Mouse (Mus musculus): Measurements from ENCODE around the gene Dnajc28.

The Dnajc28 gene

DNA sequence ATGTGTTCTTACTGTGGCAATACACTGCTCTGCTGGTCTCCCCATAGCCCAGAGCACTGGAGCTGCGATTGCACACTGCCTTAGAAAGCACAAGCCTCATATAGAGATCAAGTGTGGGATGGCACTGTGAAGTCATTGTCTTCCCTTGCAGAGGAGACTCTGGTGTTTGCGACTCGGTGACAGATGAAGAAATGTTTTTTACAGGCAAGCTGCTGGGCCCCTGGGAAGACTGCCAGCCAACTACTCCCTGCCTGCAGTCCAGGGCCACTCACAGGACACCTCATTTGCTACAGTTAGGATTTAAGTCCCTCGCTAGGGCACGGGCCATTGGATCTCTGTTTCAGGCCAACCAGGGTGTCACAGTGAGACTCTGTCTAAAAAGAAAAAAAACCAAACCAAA is 13.6 kb upstream of the Dnajc28 start:
- no peak for DNase-seq (ENCODE audit: low spot score)

DNA sequence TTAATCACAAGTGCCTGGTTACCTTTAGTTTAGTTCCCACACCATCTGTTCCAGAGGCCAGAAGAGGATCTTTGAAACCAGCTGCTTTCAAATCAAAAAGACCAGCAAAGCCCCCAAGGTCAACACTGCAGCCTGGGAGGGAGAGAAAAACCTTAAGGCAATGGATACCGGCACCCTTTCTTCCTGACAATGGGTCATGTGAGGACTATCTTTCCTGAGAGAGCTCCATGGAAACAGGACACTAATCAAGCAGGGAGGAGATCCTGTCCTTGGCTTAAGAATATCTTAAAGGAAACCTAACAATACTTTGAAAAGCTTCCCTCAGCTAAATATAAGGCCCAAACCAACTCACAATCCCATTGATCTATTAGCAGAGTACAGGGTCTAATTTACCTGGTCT is 11.8 kb upstream of the Dnajc28 start:
- DNase-seq (ENCODE audit: low spot score) = no peak

DNA sequence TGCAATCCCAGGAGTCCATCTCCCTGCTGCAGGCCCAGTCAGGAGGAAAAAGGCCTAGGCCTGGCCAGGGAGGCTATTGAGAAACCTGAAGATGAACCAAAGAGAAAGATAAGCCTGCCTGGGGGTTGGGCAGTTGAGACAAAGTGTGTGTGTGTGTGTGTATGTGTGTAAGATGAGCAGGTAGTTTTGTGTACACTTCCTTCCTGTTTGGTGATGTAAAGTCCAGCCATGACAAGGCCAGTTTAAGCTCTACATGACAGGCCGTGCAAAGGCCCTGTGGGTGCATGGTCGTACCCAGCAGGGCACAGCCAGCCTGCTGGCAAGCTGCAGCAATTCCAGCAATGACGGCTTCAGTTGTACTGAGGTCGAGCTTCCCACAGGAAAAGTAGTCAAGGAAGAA is 10.9 kb upstream of the Dnajc28 start:
- DNase-seq (ENCODE audit: low spot score) = no peak

DNA sequence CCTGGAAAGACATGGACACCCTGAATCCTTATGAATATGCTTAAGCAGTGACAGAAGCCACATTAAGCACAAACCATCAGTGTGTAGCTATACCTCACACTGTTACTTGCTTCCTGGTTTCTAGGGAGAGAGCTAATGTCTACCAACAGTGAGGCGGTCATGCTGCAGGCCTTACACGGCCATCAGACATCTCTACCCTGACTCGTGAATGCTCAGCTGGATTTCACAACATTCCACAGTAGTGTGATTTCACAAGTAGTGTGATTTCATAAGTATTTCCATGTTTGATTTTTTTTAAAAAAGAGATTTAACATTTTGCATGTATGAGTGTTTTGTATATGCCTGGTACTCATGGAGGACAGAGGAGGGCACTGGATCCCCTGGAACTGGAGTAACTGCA is 9.8 kb upstream of the Dnajc28 start:
- DNase-seq (ENCODE audit: low spot score) = no peak

DNA sequence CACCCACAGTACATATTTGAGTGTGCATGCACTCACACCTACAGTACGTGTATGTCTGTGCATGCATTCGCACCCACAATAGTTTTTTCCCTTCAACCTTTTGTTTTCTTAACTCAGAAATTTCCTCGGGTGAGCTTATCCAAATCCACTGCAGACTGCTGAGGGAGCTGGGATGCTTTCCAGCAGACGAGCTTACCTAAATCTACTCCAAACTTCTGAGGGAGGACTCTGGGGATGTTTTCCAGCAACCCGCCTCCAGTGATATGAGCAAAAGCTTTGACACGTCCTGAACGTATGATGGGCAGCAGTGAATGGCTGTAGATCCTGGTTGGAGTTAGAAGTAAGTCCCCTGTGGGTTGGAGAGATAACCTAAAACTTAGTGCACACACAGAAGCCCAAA is 9.0 kb upstream of the Dnajc28 start:
- DNase-seq (ENCODE audit: low spot score) = no peak

DNA sequence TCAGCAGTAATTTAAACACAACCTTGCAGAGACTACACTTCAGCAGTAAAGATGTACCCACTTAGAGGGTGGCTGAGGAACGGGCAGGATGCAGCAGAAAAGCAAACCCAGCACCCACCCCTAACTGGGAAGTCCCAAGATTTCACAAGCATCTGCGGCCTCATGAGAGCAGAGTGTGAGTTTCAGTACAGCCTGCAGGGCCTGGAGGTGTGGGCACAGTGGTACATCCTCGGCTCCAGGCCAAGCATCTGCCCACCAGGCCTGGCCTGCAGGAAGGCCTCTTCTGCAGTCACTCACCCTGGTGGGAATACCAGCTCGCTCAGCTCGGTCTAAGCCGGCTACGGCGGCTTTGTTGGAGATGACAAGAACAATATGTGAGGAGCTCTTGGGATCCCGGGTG is 4.2 kb upstream of the Dnajc28 start:
- no peak for DNase-seq (ENCODE audit: low spot score)

DNA sequence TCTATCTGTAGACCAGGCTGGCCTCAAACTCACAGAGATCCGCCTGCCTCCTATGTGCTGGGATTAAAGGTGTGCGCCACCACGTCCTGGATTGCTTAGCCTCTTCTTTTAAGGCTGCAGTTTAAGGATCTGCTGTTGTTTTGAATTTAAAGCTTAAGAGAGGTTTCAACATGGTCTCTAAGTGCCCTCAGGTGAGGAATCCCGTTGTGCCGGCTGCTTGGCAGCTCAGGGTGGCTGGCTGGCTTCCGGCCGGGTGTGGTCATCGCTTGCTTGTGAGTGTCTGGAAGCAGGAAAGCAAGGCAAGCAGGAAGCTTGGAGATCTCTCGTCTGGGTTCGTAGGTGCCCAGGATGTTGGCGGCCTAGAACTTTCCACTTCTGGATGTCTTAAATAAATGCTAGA is 2.2 kb upstream of the Dnajc28 start:
- DNase-seq (ENCODE audit: low spot score) = no peak

DNA sequence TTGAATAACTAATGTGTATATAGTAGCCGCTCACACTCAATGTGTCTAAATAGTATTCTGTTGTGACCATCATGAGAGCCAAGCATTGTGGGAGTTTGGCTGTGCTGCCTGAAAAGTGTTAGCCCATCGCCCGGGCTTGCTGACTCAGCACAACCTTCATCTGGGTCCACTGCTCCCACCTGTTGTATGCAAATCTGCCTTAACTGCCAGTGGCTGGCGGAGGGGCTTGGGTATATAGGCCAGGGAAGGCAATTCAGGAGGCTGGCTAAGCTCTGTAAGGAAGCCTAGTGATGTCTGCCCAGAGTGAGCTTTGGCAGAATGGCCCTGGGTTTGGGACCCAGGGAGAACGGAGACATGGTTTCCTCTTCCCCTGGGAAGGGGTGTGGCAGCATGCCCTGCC is 1.4 kb upstream of the Dnajc28 start:
- no peak for DNase-seq (ENCODE audit: low spot score)

DNA sequence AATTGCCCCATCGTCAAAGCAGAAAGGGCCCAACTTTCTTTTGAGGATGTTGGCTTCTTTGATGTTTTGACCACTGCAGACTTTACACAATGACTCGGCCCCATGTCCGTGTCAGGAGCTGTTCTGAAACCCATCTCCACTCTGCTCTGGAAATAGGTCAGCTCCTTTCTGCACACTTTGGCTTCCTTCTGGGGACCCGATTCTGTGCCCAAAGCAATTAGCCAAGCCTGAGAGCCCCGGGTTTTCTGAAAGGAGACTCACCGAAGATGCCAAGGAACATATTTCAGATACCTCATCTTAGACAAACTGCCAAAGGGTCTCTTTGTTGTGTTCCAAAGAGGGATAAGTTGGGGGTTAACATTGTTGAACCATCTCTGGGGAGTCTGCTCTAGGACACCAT is 4.3 kb downstream of the Dnajc28 start:
- DNase-seq (ENCODE audit: low spot score) = no peak

DNA sequence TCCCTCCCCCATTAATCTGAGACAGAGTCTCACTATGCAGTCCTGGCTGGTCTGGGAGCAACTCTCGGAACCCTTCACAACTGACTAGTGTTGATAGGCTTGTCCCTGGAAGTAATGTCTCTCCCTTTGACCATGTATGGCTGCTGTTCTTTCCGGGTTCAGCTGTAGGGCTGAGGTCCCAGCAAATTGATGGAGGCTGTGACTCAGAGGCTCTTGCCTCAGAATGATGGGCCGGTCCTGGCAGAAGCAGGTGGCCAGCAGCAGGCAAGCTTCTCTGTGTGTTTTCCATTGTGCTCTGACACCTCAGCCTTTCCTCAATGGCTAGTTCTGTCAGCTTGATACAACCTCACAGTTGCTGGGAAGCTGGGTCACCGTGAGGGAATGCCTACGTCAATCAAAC is 6.3 kb downstream of the Dnajc28 start:
- DNase-seq (ENCODE audit: low spot score) = no peak

DNA sequence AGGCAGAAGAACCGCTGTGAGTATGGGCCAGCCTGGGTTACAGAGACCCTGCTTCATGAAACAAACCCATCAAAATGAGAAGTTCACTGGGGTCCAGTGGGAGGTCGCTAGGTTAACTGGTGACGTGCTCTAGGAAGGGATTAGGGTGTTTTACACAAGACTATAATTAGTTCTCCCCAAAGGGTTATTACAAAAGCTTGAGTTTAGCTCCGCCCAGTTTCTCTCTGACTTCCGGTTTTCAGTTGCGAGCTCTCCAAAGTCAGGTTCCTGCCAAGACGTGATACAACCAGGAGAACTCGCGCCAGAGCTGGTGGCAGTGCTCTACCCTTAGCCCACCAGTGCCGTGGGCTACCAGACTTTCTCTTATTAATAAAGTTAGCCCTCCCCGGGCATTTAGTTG is 7.6 kb downstream of the Dnajc28 start:
- no peak for DNase-seq (ENCODE audit: low spot score)

DNA sequence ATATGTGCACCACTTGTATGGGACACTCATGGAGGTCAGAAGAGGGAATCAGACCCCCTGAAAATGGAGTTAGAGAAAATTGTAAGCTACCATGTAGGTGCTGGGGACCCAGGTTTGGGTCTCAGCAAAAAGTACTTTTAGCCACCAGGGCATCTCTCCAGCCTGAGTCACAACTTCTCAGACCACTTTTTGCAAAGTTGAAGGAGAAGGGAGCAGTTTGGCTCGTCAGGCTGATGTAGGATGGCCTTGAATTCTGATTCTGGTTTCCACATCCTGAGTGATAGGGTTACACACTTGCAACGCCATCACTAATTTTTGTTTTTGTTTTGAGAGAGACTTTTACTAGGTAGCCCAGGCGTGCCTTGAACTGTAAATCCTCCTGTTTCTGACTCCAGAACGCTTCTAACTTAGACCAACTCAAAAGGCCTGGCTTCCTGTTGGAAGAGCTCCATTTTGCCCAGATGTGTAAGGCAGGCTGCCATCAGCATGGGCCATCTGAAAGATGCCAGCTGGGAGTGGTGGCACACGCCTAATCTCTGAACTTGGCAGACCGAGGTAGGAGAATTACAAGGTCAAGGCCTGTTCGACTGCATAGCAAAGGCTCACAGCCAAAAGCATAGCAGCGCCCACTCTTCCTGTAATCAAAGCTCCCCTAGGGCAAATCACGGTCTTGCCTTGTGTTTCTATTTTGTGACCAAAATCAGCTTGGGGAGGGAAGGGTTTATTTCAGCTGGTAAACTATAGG is 9.2 kb downstream of the Dnajc28 start:
- no peak for DNase-seq (ENCODE audit: low spot score)

DNA sequence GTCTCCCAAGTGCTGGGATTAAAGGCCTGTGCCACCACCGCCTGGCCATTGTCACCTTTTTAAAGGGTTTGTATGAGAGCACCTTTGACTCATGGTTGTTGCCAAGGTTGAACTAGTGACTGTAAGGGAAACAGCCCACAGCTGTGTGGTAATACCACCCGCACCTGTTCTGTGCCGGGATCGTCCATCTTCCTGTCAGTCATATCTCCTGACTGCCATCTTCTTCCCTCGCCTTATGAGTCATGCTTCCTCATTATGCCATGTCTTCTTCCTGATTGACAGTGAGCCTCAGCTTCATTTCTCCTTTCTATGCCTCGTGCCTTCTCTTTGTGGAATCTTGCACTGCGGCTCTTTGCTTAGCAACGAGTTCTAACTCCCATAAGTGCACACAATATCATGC is 11.9 kb downstream of the Dnajc28 start:
- no peak for DNase-seq (ENCODE audit: low spot score)

DNA sequence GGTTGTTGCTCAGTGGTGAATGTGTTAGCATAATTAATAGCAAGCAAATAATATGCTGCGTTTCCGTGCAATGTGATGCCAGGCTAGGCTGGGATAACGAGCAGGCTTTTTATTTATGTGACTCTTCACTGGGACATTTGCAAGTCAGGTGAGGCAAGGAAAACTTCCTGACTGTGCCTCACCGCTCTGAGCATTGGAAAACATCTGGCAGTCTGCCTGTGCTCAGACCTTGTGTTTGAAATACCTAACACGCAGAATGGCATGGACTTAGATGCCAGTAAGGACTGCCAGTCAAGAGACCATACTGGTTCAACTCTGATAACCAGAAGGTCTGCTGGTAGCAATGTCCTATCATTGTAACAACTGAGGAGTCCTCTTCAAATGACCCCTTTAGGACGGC is 13.7 kb downstream of the Dnajc28 start:
- DNase-seq (ENCODE audit: low spot score) = no peak

DNA sequence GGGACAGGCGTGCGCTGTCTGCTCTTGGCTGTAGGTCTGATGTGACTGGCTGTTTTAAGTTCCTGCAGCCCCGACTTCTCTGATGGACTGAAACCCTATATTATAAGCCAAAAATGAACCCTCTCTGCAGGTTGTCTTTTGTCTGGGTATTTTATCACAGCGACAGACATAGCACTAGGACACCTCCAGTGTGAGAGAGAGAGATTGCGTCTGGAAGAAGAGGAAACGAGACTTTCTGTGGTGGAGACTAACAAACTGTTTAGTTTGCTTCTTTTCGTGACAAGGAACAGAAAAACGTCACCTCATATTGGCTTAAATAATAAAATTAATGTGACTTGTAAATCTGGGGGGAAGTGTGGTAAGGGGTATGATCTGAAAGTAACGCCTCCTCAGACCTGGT is 17.1 kb downstream of the Dnajc28 start:
- DNase-seq (ENCODE audit: low spot score) = no peak

DNA sequence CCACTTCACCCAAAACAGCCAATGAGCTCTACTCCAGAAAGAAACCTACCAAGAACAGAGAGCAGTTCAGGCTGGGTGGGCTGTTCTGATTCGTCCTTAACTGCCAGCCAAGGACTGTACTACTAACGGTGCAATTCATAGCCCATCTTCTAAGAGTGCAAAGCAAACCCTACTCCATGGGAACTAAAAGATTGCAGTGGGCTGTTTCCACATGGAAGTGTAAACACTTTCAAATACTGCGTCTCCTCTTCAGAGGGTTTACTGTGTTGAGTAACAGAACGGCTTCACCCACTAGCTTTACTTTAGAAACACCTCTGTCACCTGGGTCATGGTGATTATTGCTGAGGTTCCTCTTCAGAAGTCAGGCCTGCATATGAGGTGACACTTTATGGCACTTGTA is 17.7 kb downstream of the Dnajc28 start:
- DNase-seq (ENCODE audit: low spot score) = no peak

DNA sequence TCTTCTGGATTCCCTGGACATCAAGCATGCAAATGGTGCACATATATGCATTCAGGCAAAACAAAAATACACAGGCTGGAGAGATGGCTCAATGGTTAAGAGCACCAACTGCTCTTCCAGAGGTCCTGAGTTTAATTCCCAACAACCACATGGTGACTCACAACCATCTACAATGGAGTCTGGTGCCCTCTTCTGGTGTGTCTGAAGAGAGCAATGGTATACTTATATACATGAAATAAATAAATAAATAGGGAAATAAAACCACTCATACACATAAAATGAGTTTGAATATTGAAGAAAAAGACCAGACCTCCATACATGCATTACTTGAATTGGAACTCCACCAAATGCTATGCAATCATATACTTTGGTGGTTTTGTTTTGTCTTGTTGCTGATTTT is 19.6 kb downstream of the Dnajc28 start:
- DNase-seq (ENCODE audit: low spot score) = no peak

DNA sequence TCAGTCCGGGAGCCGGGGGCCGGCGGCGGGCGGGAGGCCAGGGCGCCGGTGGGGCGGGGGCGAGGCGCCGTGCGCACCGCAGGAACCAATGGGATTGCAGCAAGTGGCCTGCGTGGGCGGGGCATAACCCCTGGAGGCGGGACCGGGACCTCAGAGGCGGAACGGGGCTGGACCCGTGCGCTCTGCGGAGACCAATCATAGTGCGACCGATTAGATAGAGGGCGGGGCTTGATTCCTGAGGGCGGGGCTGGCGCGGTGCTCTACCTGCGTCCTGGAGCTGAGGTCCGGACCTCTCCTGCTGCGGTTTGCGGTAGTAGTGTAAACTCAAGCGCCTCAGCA is 21.2 kb downstream of the Dnajc28 start, which contains the start of gene Tmem50b:
Gene Tmem50b (minus strand): TSS at position 129 of the 339 bp plus-strand sequence.
- DNase-seq (ENCODE audit: low spot score) = peak; percentile 98

DNA sequence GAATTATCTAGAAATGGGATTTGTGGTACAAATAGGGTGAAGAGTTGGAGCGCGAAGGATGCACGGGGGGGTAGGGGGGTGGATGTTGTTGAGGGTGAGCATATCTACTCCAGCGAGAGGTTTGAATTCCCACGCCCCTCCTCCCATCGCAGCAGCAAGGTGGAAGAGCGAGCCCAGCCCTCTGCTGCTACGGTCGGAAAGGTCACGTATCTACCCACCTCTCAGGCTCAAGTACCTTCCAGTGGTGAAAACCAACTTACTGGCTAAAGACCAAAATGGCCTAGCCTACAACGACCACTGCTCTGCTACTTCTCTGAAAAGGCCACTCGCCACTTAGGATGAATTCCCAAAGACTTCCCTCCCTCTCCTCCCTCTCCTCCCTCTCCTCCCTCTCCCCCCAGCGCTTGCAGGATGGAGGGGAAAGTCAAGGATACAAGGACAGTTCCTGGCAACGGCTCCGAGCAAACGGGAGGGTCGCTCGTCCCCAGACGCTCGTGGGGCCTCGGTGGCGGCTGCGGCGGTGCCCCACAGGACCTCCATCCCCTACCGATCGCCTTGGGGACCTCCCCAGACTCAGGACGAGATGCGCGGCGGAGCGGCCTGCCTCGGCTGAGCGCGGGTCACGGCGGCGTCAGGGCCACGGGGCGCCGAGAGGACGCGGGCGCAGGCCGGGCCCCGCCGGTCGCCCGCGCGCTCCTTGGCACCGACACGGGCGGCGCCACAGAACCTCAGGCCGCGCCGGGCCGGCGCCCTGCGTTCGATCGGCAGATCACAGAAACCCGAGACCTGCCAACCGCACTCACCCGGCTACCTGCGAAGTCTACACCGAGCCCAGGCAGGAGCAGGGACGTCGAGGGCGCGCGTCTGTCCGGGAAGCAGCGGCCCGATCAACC is 21.8 kb downstream of the Dnajc28 start:
- peak; percentile 16 for DNase-seq (ENCODE audit: low spot score)

DNA sequence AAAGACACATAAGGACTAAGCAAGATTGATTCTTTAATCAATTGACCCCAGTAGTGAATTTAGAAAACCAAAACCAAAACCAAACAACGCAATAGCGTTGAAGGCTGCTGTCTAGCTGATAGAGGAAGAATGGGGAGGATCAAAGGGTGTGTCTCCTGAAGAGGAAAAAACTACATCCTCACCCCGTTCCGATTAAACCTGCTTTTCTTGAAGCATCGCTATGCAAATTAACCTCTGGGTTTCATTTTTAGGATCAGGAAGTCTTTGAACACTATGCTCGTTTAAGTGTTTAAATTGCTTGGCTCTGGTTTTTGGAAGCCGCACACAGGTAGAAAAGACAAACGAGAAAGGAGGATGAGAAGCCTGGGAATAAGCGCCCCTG is 22.4 kb downstream of the Dnajc28 start:
- no peak for DNase-seq (ENCODE audit: low spot score)

DNA sequence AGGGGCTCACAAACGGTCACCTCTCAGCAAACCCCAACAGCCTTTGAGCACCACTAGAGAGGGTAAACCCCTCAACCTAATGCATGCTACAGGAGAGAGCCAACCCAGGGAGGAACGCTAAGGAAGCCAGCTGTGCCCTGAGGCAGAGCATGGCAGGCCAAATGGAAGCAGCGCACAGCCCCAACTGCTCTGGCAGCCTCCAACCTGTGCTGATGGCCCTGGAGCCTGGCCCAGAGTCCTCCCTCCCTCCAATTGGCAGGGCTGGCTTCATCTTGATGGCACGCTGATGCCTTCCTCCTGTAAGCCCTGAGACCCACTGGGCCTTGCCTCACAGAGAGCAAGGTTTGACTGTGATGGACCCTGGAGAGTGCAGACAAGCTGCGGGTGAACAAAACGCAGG is 23.8 kb downstream of the Dnajc28 start:
- DNase-seq (ENCODE audit: low spot score) = no peak

DNA sequence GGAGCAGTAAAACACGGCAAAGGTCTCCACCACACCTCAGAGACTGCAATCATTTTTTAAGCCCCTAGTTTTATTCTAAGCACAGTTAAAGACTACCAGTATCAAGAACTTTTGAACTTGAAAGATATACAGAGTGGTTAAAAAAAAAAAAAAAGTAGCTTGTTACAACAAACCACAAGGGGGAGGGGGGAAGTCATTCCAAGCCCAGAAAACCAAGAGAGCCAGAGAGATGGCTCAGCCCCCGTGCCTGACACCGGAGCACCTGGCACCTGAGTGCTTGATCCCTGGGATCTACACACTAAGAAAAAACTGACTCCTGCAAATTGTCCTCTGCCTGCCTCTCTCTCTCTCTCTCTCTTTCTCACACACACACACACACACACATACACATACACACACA is 25.6 kb downstream of the Dnajc28 start:
- DNase-seq (ENCODE audit: low spot score) = no peak

DNA sequence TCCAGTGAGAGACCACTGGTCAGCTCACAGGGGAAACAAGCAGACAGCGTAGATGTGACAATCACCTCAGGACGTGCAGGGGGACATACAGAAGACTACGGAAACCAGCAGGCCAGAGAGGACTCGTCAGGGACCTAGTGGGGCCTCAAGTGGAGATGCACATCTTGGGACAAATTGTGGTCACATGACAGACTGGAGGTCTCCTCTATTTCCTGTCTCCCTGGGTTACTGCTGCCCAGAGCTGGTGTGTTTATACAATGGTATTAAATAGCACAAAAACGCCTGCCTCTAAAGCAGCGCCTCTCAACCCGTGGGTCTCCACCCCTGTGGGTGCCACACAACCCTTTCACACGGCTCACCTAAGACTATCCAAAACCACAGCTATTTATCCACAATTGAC is 26.7 kb downstream of the Dnajc28 start:
- no peak for DNase-seq (ENCODE audit: low spot score)

DNA sequence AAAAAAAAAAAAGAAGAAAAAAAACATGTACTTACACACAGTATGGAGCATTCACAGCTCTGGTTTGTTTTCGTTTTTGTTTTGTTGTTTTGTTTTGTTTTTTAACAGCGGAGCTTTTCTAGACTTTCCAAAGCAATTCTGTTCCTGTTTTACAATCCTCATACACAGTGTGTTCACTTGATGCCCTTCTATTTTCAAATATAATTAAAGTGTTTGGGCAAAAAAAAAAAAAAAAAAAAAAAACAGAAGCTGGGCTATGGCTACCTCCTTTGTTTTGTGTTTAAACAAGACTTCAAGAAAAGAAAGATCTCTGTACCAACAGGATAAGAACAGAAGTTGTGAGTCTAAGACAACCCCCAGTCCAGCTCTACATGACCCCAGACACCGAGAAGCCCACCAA is 30.1 kb downstream of the Dnajc28 start:
- DNase-seq (ENCODE audit: low spot score) = no peak

Data from urinary bladder, postnatal 25 days (tissue).